ENCODE assay signal across 1 mouse cellular context in genomic region chr14:46807927-46808326, GRCm38 (mm10).
TF ChIP-seq lines count a peak whose summit lies in the region.

No protein-coding gene starts in this region.

TF ChIP-seq in MEL, 35 proteins besides CTCF, POLR2A, EP300 and RAD21 (continued from another document):
- TF ChIP-seq NRF1 (IDR thresholded peaks at IDR 0.05; ENCODE audit: insufficient read depth, low read depth, low read length, poor library complexity, severe bottlenecking): no peak
- TF ChIP-seq GABPA (IDR thresholded peaks at IDR 0.05; ENCODE audit: low read depth, low read length): no peak
- no peak for TF ChIP-seq MYB (IDR thresholded peaks at IDR 0.05; ENCODE audit: low read depth, low read length)
- TF ChIP-seq ZNF384 (IDR thresholded peaks at IDR 0.05; ENCODE audit: low read depth, low read length): no peak
- TF ChIP-seq JUND (IDR thresholded peaks at IDR 0.05; ENCODE audit: low read depth, low read length): no peak
- no peak for TF ChIP-seq E2F4 (IDR thresholded peaks at IDR 0.05; ENCODE audit: borderline replicate concordance, low read depth, low read length)
- peak; percentile 60; the same call in 1 of the 2 replicates for TF ChIP-seq MAX (IDR thresholded peaks at IDR 0.05; ENCODE audit: low read length)
- no peak for TF ChIP-seq ETS1 (IDR thresholded peaks at IDR 0.05; ENCODE audit: low read depth, low read length)
- peak; percentile 87 for TF ChIP-seq MXI1 (IDR thresholded peaks at IDR 0.05; ENCODE audit: low read depth, low read length)
- TF ChIP-seq GATA1 (IDR thresholded peaks at IDR 0.05; ENCODE audit: low read depth, low read length): no peak
- TF ChIP-seq MAZ (IDR thresholded peaks at IDR 0.05; ENCODE audit: low read depth, low read length): no peak
- TF ChIP-seq SIN3A (IDR thresholded peaks at IDR 0.05; ENCODE audit: low read length): peak; percentile 36; the same call in 1 of the 2 replicates
- no peak for TF ChIP-seq USF2 (IDR thresholded peaks at IDR 0.05; ENCODE audit: borderline replicate concordance in 1 of 2, insufficient read depth in 1 of 2, low read depth in 1 of 2, low read length in 2 of 2)
- no peak for TF ChIP-seq UBTF (IDR thresholded peaks at IDR 0.05; ENCODE audit: borderline replicate concordance, insufficient read depth, low read depth, low read length)
- TF ChIP-seq ZKSCAN1 (IDR thresholded peaks at IDR 0.05; ENCODE audit: low read depth, low read length): no peak
- peak; percentile 50; the same call in 1 of the 2 replicates for TF ChIP-seq MYC (IDR thresholded peaks at IDR 0.05; ENCODE audit: low read depth, low read length)
- no peak for TF ChIP-seq MEF2A (IDR thresholded peaks at IDR 0.05; ENCODE audit: extremely low read depth, insufficient replicate concordance, low read depth, low read length, poor library complexity, severe bottlenecking)
- TF ChIP-seq POLR2AphosphoS5 (IDR thresholded peaks at IDR 0.05; ENCODE audit: borderline replicate concordance, low read depth, low read length): no peak
- no peak for TF ChIP-seq CHD2 (IDR thresholded peaks at IDR 0.05; ENCODE audit: low read length)
- TF ChIP-seq ZC3H11A (IDR thresholded peaks at IDR 0.05; ENCODE audit: low read depth, low read length): no peak
- no peak for TF ChIP-seq TCF12 (IDR thresholded peaks at IDR 0.05; ENCODE audit: low read depth, low read length)
- TF ChIP-seq USF1 (IDR thresholded peaks at IDR 0.05; ENCODE audit: low read depth, low read length): peak; percentile 51; the same call in 1 of the 2 replicates
- TF ChIP-seq POLR2AphosphoS2 (IDR thresholded peaks at IDR 0.05; ENCODE audit: low read length): no peak
- no peak for TF ChIP-seq HCFC1 (IDR thresholded peaks at IDR 0.05; ENCODE audit: low read depth, low read length)
- TF ChIP-seq TBP (IDR thresholded peaks at IDR 0.05; ENCODE audit: low read depth, low read length): no peak
